Mouse (Mus musculus) kidney, adult 8-10 months (tissue): ENCODE data around the gene Ssx9.
A peak's percentile ranks its signal among the peaks of the same experiment; 100 is the strongest.
"Not testable (repeated sequence)": the region's sequence is repeated elsewhere in the genome, so short reads cannot be mapped to it uniquely, and the experiment has no call there.

Experiments
- DNase-seq, 2 experiments: peaks; one replicate each; pipeline ENCODE4 v3.0.0; 2022

Gene Ssx9

DNA sequence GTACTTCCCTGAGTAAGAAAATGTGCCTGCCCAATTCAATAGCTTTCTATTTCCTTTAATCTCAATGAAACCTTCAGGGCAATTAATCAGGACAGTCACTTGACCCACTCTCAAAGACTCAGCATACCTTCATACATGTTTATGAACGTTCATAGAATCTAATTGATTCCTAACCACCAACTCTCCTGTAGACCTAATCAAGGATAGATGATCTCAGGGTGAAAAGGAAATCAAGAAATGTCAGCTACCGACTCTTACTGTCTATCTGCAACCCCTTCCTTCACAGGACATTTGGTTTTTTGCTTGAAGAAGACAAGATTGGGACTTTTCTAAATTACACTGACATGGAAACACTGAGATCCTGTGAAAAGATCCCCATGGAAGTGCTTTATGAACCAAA is at the start of gene Ssx9:
Gene Ssx9 (plus strand): TSS at position 301 of the 400 bp plus-strand sequence.
- DNase-seq, result not testable (repeated sequence)

- DNase-seq, result peak; percentile 6 to 41
Measured at GRCm38 (mm10) chrX:8732907-8733306, 15.3 kb upstream of the Ssx9 start.

DNA sequence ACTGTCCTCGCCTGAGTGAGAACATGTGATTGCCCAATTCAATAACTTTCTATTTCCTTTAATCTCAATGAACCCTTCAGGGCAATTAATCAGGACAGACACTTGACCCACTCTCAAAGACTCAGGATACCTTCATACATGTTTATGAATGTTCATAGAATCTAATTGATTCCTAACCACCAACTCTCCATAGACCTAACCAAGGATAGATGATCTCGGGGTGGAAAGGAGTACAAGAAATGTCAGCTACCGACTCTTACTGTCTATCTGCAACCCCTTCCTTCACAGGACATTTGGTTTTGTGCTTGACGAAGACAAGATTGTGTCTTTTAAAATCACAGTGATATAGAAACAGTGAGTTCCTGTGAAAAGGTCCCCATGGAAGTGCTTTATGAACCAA is 55.2 kb downstream of the Ssx9 start, which contains the start of gene Ssxb5:
Gene Ssxb5 (plus strand): TSS at position 301 of the 400 bp plus-strand sequence.
- DNase-seq, result not testable (repeated sequence)
